Mouse (Mus musculus) left cerebral cortex, postnatal 4 days (tissue): ENCODE results near the gene Slc5a8. TPM values are rescaled to one million over a fixed set of nuclear protein-coding genes. Genes with fewer than 3 reads are reported as not detected.

ENCODE experiments used
- DNase-seq: peaks from one replicate; pipeline ENCODE4 v3.0.0-alpha.2; 2022
- intact Hi-C: fragments of 180-260 bp; cut with DNase I; formaldehyde crosslinking; loops from one replicate; pipeline ENCODE4 v1.15.1; 2025
- total RNA-seq, 2 experiments: library from RNA; stranded (reverse); gene quantifications; 2 replicates each; pipeline ENCODE4 v1.2.3; 2021

The Slc5a8 gene
- total RNA-seq: under 1 TPM in 1 of 2 experiments, not detected in 1; 0.10 TPM

DNA sequence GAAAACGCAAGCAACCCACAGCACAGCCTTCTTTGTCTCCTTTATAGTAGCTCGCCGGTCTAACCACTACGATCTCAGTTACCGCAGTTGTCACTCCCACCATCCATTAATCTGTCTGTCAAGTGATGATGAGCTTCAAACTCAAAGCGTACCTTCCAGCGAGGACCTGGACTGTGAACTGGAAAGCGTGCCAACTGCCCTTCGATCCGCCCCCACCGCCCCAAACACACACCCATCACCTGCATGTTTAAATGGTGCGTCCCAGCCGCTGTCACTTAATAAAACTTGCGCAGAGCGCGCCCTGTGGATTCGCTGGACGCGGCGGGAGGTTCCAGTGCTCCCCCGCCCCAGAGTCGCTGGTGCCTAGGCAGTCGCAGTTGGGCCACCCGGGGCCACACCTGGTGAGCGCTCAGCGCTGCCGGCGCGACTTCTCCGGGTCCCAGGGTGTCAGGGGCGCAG lies at the start of gene Slc5a8:
Slc5a8 (plus strand) TSS at position 361 of the 459 bp plus-strand sequence.
- intact Hi-C loops: no loop called here
- DNase-seq: no peak

DNA sequence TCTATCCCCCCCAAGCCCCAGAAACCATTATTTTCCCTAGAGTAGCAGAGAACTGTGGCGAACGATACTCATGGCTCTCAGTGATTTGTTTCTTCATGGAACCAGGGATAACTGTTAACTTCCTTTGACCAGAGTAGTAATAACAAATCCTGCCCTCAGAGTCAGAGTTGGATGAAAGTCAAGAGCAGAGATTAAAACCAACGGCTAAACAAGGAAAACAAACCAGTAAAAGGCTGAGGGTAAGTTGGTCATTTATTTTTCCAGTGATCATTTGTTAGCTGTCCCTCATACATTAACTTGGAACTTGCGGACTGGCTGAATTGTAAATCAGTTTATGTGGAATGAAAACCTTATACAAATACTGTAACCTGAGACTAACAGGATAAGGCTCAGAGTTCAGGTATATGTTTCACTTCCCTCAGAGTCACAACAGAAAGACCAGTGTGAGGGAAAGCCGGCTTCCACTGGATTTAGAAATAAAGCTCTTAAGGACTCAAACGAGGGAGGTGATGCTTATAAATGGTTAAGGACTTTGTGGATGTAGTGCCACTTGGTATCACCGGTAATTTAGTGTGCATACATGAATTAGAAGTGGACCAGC lies 36.8 kb upstream of the Slc5a8 start:
- intact Hi-C loops: no loop called here
- DNase-seq: no peak

DNA sequence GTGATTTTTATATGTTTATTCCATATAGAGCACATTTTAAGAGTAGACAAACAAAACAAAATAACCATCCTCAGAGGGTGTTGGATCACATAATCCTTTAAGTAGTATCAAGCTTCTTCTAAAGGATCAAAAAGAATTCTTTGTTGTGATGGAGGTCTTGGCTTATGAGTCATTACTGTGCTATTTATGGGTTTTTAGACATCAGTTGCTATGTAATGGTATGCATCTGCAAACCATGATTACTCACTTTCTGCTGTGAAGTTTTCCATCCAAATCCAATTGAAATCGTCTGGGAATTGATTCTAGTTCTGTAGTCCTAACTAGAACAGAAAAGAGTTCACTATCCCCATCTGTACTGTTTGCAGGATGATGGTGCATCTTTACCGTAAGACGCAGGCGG lies 35.8 kb upstream of the Slc5a8 start:
- DNase-seq: no peak
- intact Hi-C loops: no loop called here

DNA sequence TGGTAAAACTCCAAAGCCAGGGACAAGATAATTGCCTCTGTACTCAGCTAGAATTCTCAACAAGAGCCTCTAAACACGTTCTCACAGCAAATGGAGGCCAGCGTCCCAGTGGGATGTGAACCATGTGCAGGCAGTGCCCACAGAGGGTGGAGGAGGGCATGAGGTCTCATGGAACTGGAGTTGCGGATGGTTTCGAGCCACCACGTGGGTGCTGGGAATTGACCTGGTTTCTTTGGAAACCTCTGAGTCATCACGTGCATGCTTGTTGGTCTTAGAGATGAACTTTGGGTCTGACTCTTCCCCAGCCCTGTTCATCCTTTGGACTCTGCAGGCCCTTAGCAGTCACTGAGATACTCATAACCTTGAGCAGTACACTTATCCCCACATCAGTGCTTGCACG lies 32.5 kb upstream of the Slc5a8 start:
- intact Hi-C loops: no loop called here
- DNase-seq: no peak

DNA sequence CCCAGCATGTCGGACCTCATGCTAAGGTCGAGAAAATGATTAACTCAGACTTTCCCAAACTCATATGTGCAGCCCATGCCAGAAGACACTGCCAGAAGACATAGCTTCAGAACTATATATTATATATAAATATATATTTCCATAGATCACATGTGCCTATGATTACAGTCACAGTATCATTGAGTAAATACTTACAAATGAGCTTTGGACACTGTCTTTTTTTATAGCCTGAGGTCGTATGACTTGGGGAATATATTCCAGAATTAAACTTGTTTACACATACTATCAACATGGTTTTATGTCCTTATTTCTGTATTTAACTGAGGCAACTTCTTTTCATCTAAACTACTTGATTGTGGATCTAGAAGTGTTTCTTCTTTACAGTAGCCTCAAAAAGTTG lies 24.9 kb upstream of the Slc5a8 start:
- no peak for DNase-seq
- intact Hi-C loops: no loop called here

DNA sequence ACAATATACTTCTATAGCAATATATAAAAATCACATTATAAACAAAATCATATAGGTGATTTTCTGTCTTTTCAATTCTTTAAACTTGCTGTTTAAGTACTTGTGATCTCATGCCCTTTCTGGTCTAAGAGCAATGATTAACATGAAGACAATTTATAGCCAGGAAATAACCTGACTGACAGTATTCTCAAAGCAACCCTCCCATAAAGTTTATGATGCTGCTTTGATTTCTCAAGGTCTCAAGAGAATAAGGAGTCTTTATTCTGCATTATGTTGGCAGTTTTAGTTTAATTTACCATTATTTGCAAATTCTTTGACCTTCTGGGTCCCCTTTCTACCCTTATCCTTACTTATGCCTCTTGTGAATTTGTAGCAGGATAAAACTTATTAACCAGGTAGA lies 24.4 kb upstream of the Slc5a8 start:
- intact Hi-C loops: no loop called here
- no peak for DNase-seq

DNA sequence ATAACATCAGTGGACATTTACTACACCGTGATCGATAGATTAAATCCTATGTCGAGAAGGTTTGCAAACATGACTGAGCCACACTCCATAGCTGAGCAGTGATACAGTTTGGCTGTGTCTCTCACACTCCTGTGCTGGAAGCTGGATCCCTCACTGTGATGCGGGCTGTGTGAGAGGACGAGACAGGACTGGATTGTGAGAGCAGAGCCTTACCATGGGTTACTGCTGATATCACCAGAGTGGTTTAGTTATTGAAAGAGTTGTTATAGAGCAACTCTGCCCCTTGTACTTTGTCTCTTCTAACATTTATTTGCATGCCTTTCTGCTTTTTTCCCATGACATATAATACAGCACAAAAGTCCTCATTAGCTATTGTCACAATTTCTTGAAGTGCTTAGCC lies 23.5 kb upstream of the Slc5a8 start:
- DNase-seq: no peak
- intact Hi-C loops: no loop called here

DNA sequence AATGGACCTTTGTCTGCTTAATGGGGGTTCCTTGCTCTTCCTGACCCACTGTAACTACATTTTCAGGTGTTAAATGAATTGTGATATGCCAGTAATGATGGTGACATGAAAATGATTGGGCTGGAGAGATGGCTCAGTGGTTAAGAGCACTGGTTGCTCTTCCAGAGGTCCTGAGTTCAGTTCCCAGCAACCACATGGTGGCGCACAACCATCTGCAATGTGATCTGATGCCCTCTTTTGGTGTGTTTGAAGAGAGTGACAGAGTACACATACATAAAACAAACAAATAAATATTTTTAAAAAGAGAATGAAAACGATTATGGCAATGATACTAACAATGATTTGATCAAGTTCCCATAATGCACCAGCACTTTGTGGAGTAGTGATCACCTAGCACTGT lies 19.8 kb upstream of the Slc5a8 start:
- intact Hi-C loops: no loop called here

DNA sequence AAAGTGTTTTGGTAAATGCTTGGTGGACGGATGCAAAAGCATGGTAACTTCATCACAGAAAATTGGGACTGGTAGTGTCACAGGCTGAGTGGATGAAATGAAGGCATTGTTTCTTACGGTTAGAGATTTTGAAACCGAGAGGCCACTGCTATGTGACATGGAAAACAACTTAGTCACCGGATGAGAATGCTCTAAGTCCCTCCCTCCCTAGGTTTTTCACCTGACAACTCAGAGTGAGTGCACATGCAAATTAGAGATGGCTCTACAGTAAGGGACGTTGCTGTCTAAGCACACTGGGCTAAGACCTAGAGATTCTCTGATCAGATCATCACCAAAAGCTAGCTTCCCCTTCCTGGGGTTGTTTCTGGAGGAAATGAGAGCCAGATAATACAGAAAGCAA lies 10.9 kb upstream of the Slc5a8 start:
- intact Hi-C loops: no loop called here
- no peak for DNase-seq

More for the DNA sequence above, 19.8 kb upstream of the Slc5a8 start:
- DNase-seq: no peak

DNA sequence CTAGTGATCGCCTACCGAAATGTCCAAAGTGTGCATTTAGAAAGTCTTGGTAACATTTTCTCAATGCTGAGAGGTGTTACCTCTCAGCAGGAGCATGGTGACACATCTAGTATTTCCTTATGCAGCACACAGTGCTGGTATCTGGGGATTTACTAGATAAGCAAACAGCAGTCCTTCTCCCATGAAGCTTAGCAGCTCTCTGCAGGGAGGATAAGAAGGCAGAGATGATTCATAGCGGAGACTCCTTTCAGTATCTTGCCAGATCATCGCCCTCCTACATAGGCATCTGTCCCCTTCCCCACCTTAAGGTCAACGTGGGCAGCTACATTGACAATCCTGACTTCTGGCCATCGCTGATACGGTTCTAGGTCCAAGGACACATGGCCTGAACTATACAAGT lies 8.4 kb upstream of the Slc5a8 start:
- no peak for DNase-seq

DNA sequence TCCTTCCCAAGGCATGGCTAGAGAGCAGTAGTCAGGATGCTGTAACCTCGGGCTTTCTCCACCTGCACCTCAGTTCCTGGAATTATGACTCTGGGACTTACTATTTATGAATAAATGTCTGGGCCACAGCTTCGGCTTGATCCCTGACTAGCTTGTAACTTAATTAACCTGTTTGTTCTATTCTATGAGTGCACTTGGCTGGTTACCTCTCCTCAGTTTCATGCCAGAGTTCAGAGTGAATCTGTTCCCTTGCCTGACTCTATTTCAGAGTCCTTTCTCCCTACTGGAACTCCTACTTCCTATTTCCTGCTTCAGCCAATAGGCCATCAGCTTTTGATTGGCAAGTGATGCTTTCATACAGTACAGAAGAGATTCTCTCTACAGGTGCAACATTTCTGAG lies 2.1 kb upstream of the Slc5a8 start:
- intact Hi-C loops: no loop called here
- no peak for DNase-seq

More for the DNA sequence above, 8.4 kb upstream of the Slc5a8 start:
- intact Hi-C loops: no loop called here

DNA sequence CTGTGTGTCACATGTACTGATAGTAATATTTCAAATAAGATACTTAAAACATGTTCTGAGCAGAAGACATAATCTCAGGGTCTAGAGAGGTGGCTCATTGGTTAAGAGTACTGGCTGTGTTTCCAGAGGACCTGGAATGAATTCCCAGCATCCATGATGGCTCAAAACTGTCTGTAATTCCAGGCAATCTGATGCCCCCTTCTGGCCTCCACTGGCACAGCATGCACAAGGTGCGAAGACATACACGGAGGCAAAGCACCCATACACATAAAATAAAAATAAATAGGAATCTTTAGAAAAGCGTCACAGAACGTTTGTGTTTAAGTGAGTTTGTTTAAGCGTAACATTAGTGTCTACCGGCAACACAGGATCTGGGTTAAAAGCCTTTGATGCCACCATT lies 956 bp upstream of the Slc5a8 start:
- DNase-seq: no peak
- intact Hi-C loops: no loop called here

DNA sequence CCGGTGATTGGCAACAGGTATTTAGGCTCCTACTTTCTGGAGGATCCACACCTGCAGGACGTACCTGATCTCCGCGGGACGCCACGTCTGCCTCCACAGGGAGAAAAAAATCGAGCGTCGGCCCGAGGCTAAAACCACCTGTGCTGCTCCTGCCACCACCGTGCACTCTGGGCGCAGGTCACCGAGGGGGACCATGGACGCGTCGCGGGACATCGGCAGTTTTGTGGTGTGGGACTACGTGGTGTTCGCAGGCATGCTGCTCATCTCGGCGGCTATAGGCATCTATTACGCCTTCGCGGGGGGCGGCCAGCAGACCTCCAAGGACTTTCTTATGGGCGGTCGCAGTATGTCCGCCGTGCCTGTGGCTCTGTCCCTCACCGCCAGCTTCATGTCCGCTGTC lies 322 bp downstream of the Slc5a8 start:
- DNase-seq: no peak
- intact Hi-C loops: no loop called here

DNA sequence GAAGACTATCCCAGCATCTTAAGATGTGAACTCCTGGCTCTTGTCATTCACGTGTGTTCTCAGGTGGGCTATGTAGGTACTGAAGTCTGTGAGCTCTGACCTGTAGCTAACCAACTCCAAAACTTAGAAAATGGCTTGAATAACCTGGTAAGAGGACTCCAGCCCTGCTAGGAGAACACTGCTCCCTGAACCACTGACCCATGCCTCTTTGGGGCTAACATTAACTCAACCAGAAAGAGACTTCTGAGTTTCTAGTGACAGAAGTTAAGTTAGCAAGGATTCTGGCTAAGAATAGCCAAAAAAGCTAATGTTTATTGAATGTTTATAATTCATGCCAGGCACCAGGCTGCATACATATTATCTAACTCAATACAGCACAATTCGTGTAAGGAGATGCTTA lies 2.6 kb downstream of the Slc5a8 start:
- intact Hi-C loops: no loop called here
- no peak for DNase-seq

DNA sequence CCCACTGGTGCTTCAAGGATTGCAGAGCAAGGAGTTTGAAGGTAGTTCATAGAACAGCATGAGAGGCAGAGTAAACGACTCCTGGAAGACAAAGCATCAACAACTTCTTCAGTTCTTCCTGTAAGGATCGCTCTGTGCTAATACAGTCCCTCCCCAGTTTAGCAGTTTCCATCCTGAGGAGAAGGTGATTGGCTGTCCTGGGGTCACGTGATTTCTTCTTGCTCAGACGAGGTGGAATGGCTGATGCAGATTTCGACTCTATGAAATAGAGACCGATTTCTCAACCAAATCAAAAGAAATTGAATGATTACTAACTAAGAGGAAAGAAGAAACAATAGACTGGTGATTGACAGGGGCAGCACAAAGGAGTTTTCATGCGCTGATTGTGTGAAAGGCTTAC lies 5.6 kb downstream of the Slc5a8 start:
- intact Hi-C loops: no loop called here
- DNase-seq: no peak

DNA sequence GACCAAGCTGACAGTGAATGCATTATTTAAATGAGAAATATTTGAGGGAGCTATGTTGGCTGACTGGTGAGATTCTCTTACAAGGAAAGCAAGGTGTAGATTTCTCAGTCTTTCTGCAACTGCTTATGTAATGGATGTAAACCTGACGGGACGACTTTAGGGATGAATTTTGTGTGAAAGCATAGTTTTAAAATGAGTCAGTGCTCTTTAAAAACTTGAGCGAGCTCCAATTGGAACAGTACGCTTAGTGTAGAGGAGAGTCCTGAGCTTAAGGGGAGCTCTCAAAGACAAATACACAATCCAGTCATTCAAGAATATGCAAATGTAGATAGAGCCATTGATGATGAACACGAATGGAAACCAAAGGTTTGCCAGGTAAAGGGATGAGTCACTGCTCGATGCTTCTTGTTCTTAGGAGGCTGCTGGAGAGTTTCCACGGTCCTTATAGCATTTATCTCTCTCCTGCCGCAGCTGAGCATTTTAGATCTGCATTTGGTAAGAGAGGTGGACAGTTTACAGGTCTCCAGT lies 6.8 kb downstream of the Slc5a8 start:
- no peak for DNase-seq
- intact Hi-C loops: no loop called here

DNA sequence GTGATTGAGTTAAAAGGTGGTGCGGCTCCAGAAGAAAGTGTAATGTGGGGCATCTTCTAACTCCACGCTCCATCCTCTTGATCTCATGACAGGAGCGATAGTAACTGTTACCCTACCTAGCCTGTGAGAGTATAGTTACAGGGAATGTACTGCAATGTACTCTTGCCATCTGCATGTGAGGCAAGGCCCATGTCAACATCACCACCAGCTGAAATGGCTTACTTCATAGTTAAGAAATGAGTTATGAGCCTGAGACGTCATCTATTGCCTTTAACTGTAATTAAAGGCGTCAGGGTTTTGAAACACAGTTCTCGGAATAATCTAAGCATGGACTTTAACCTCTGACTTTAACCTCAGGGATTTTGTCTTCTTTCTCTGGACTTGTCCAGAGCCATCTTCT lies 11.2 kb downstream of the Slc5a8 start:
- intact Hi-C loops: no loop called here
- DNase-seq: no peak

DNA sequence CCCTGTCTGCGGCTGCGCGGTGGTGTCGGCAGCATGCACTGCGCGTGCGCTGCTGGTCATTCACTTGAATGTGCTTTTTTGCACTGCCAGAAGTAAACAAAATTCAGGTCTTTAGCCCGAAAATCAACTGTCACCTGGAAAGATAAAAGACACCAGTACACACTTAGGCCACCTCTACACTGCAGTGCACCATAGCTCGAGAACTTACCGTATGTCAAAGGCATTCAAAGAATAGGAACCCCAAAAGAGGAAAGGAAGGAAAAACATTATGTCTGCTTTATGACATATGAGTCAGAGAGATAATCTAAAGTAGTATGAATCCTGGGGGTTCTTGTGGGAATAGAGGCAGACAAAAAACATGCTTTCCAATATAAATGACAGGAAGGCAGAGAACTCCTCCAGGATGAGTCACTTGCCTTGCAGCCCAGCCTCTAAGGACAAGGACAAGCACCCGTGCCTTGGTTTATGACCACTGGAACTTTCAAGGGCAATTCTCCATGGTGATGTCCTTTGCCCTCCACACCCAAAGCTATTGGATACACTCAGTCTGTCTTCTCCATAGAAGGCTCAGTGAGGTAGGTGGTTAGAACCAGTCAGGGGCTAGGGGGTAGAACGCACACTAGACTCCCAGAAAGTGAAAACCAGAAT lies 64.0 kb downstream of the Slc5a8 start:
- no peak for DNase-seq
- intact Hi-C loops: no loop called here

DNA sequence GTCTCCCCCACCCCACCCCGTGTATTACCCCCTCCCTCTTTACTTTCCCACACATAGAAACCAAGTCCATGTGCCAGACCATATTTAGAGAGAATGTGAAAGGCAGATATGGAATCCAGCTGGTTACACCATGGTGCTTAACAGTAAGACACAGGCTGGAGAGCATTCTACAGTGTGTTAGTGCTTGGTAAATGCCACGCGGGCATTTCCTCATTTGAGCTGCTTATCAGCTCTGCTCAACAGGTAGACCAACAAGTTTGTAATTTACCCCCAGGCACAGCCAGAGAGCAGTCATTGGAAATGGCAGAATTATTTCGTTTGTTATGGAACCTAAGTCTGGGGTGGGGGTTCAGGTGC lies 64.5 kb downstream of the Slc5a8 start:
- intact Hi-C loops: no loop called here
- no peak for DNase-seq

DNA sequence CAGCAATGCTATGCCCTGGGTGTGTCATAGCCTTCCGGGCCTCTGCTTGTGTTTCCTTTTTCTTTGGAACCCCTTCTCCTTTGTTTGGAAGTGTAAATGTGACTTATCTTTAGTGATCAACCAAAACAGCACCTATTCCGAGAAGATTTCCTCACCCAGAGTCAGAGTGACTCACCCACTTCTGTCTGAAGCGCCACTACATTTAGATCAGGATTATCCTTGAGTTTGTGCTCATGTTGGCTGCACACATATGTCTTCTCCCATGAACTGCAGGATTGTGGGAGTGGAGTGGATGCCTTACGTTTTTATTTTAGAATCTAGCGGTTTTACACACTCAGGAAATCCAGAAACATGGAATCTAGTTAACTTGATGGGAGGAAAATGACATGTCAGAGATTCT lies 75.0 kb downstream of the Slc5a8 start:
- no peak for DNase-seq
- intact Hi-C loops: no loop called here

DNA sequence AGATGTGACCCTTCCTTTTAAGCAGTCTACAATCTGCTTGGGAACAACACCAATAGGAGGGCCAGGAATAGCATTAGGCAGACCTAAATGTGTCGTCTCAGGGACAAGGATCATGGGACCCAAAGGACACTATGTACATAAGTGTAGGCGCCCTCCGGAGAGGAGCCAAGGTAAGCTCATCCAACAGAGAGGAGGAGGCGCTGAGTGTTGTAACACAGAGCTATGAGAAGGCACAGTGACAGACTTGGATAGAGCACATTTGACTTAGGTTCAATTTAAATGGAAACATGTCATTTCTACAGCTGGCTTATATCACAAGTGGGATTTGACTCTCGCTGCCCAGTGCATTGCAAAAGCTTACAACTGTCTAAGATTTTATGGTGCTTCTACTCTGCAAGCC lies 82.8 kb downstream of the Slc5a8 start:
- DNase-seq: no peak
- intact Hi-C loops: no loop called here

DNA sequence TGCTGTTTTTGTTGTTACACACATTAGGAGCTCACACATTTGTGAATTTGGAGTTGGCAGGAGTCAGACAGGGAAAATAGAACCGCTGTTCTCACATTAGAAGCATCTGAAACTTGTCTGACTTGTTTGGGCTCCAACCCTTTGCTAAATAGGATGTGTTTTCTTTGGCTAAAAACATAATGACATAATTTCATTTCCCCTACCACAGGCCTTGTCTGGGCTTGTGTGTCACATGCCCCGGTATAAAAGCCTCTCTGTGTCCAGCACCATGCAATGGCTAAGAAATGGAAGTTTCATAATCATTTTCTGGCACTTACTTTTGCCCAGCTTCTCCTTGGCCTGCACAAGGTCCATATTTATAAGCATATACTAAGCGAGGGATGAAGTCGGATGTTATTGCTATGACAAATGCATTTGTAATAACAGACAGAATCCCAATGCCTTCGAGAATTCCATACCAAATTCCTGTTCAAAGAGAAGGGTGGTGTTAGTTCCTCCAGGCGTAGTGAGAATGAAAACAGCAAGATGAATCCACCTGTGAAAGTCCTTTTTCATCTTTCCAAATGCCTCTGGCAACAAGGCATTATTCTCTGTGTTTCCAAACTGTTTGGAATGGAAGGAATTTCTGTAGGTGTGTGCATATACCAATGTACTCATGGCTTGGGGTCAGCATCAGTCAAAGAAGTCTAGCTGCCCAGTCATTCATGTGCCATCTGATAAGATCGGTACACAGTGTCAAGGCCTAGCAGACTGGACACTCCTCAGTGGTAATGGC lies 85.3 kb downstream of the Slc5a8 start:
- intact Hi-C loops: no loop called here
- no peak for DNase-seq
